Mouse (Mus musculus): ENCODE data around the gene Speer4e. TPM values are rescaled to one million over a fixed set of nuclear protein-coding genes. Genes with fewer than 3 reads are reported as not detected.

Speer4e gene
- total RNA-seq (2023; ENCODE audit: inconsistent age): not detected in 4 replicates

GRCm38 (mm10) chr5:14938329-14938728 is at the start of gene Speer4e:
TSS of gene Speer4e (minus strand) at chr5:14938429.

GRCm38 (mm10) chr5:14978835-14979234 is 40.6 kb upstream of the Speer4e start, which contains the start of gene Gm10354:
TSS of gene Gm10354 (minus strand) at chr5:14978935.

GRCm38 (mm10) chr5:14914799-14915198 is 23.4 kb downstream of the Speer4e start, which contains the start of gene Gm9758:
TSS of gene Gm9758 (minus strand) at chr5:14914899.

Other genes starting within 250 kb of the Speer4e start
- not detected in 4 replicates for gene Gm9758, start 23.5 kb downstream of the Speer4e start, total RNA-seq (2023; ENCODE audit: inconsistent age)
- gene Gm10354, start 40.5 kb upstream of the Speer4e start, total RNA-seq (2023; ENCODE audit: inconsistent age): not detected in 4 replicates
- gene Gm17019, start 94.6 kb upstream of the Speer4e start, total RNA-seq (2023; ENCODE audit: inconsistent age): not detected in 4 replicates